Mouse (Mus musculus): ENCODE measurements around the gene Mrpl20.

Mrpl20 gene

GRCm38 (mm10) chr4:155802741-155803339 lies at the start of gene Mrpl20:
Gene Mrpl20 (plus strand): TSS chr4:155802878.
- in situ Hi-C loops (cut with MboI; ENCODE audit: unreplicated experiment in 2 of 2): loop anchor here in 1 of 2 experiments (25.0 kb wide), 1 partner anchor 716 kb away; the partner anchor contains the start of genes Morn1 and Rer1

GRCm38 (mm10) chr4:155757011-155757410 lies 45.7 kb upstream of the Mrpl20 start:
- in situ Hi-C loops (cut with MboI; ENCODE audit: unreplicated experiment in 2 of 2): loop anchor here in 1 of 2 experiments (10.0 kb wide), 1 partner anchor 62 kb away; the partner anchor contains the start of gene Fndc10

GRCm38 (mm10) chr4:155759862-155760612 lies 42.6 kb upstream of the Mrpl20 start:
- in situ Hi-C loops (cut with MboI; ENCODE audit: unreplicated experiment in 2 of 2): loop anchor here in 1 of 2 experiments (10.0 kb wide), 1 partner anchor 65 kb away; the partner anchor contains the start of gene Fndc10

GRCm38 (mm10) chr4:155760613-155761355 lies 41.9 kb upstream of the Mrpl20 start, which contains the start of gene Atad3a:
Gene Atad3a (minus strand): TSS chr4:155761093.
- in situ Hi-C loops (cut with MboI; ENCODE audit: unreplicated experiment in 2 of 2): no loop called here

GRCm38 (mm10) chr4:155761356-155762099 lies 41.1 kb upstream of the Mrpl20 start:
- in situ Hi-C loops (cut with MboI; ENCODE audit: unreplicated experiment in 2 of 2): no loop called here

- in situ Hi-C loops (cut with MboI; ENCODE audit: unreplicated experiment in 2 of 2): no loop called here
These were observed 40.3 kb upstream of the Mrpl20 start for GRCm38 (mm10) chr4:155762357-155762756.

- in situ Hi-C loops (cut with MboI; ENCODE audit: unreplicated experiment in 2 of 2): loop anchor here (5.0 kb wide), 2 partner anchors 122 to 287 kb away; partner anchors contain the start of gene Gm10563 (in 1 of the 2)
These were observed 33.2 kb upstream of the Mrpl20 start for GRCm38 (mm10) chr4:155769496-155769879.

- in situ Hi-C loops (cut with MboI; ENCODE audit: unreplicated experiment in 2 of 2): loop anchor here (5.0 to 10.0 kb wide), 4 partner anchors 123 to 445 kb away; partner anchors contain the start of gene Gm10563 (in 2 of the 2)
These were observed 32.7 kb upstream of the Mrpl20 start for GRCm38 (mm10) chr4:155769880-155770512.

GRCm38 (mm10) chr4:155770626-155771025 lies 32.1 kb upstream of the Mrpl20 start:
- in situ Hi-C loops (cut with MboI; ENCODE audit: unreplicated experiment in 2 of 2): loop anchor here (10.0 kb wide), 2 partner anchors 126 to 446 kb away; partner anchors contain the start of gene Gm10563 (in 1 of the 2)

- in situ Hi-C loops (cut with MboI; ENCODE audit: unreplicated experiment in 2 of 2): loop anchor here (10.0 kb wide), 2 partner anchors 127 to 447 kb away; partner anchors contain the start of gene Gm10563 (in 1 of the 2)
These were observed 31.0 kb upstream of the Mrpl20 start for GRCm38 (mm10) chr4:155771706-155772105.

- in situ Hi-C loops (cut with MboI; ENCODE audit: unreplicated experiment in 2 of 2): loop anchor here (10.0 kb wide), 2 partner anchors 128 to 448 kb away; partner anchors contain the start of gene Gm10563 (in 1 of the 2)
These were observed 29.9 kb upstream of the Mrpl20 start for GRCm38 (mm10) chr4:155772786-155773185.

GRCm38 (mm10) chr4:155773335-155774078 lies 29.2 kb upstream of the Mrpl20 start:
- in situ Hi-C loops (cut with MboI; ENCODE audit: unreplicated experiment in 2 of 2): loop anchor here (10.0 kb wide), 2 partner anchors 129 to 449 kb away; partner anchors contain the start of gene Gm10563 (in 1 of the 2)

- in situ Hi-C loops (cut with MboI; ENCODE audit: unreplicated experiment in 2 of 2): loop anchor here (10.0 kb wide), 2 partner anchors 130 to 450 kb away; partner anchors contain the start of gene Gm10563 (in 1 of the 2)
These were observed 28.4 kb upstream of the Mrpl20 start, which contains the start of gene Vwa1 for GRCm38 (mm10) chr4:155774280-155774754. Gene Vwa1 (minus strand): TSS chr4:155774698.

- in situ Hi-C loops (cut with MboI; ENCODE audit: unreplicated experiment in 2 of 2): loop anchor here (10.0 kb wide), 2 partner anchors 130 to 450 kb away; partner anchors contain the start of gene Gm10563 (in 1 of the 2)
These were observed 27.5 kb upstream of the Mrpl20 start for GRCm38 (mm10) chr4:155774971-155775740.

GRCm38 (mm10) chr4:155775855-155776254 lies 26.8 kb upstream of the Mrpl20 start:
- in situ Hi-C loops (cut with MboI; ENCODE audit: unreplicated experiment in 2 of 2): loop anchor here (10.0 kb wide), 2 partner anchors 131 to 451 kb away; partner anchors contain the start of gene Gm10563 (in 1 of the 2)

- in situ Hi-C loops (cut with MboI; ENCODE audit: unreplicated experiment in 2 of 2): loop anchor here (10.0 kb wide), 2 partner anchors 132 to 452 kb away; partner anchors contain the start of gene Gm10563 (in 1 of the 2)
These were observed 25.9 kb upstream of the Mrpl20 start for GRCm38 (mm10) chr4:155776704-155777335.
